Mouse (Mus musculus): ENCODE measurements around the gene Chst11.

DNA sequence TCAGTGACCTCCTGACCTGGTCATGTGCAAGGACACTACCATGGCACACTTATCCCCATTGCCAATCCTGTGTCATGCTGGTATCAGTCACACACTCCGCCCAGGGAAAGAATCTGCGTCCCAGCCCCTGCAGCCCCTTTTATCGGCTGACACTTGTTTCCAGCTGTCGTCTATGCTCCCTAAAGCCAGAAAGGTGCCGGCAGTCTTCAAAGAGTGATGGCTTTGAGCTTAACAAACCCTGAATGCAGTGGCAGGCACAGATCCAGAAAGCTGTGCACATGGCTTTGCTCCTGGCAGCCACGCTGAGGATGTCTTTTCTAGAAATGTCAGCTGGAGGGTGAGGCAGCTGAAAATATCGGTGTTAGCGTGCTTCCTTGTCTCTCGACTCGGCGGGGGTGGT, 131.6 kb downstream of the Chst11 start:
- no peak for TF ChIP-seq CTCF (IDR thresholded peaks at IDR 0.05)
- no peak for TF ChIP-seq EP300 (IDR thresholded peaks at IDR 0.05)

Measured in lung, postnatal 0 days (tissue).